Mouse (Mus musculus) E14TG2a.4 (cell line): ENCODE results near the gene Cacna1d.
A peak's percentile ranks its signal among the peaks of the same experiment; 100 is the strongest.

Experiments
- H3K27me3 ChIP-seq: 2 replicates; pipeline ENCODE4 v1.6.1; 2014; ENCODE audit warnings: low read length, control low read depth; ENCODE audit not compliant: insufficient read depth
- H3K36me3 ChIP-seq: 2 replicates; pipeline ENCODE4 v1.6.1; 2014; ENCODE audit warnings: low read length, control low read depth; ENCODE audit not compliant: insufficient read depth
- H3K4me1 ChIP-seq: replicated peaks from 2 replicates; pipeline ENCODE4 v1.6.1; 2014; ENCODE audit warnings: low read depth, low read length, control low read depth
- H3K4me3 ChIP-seq: replicated peaks from 2 replicates; pipeline ENCODE4 v1.5.1; 2014; ENCODE audit warnings: mild to moderate bottlenecking, low read length
- H3K9me3 ChIP-seq: 2 replicates; pipeline ENCODE4 v1.6.1; 2014; ENCODE audit warnings: low read length, control low read depth
- CTCF ChIP-seq: conservative IDR thresholded peaks from 2 replicates; pipeline ENCODE4 v1.5.1; 2014; ENCODE audit warnings: low read length
- NANOG ChIP-seq: IDR thresholded peaks from 2 replicates; pipeline ENCODE4 v1.6.1; 2014; ENCODE audit warnings: borderline replicate concordance, low read length, mixed read lengths
- POU5F1 ChIP-seq: IDR thresholded peaks from 2 replicates; pipeline ENCODE4 v1.6.1; 2014; ENCODE audit warnings: low read length, borderline replicate concordance

Cacna1d gene

GRCm38 (mm10) chr14:30474416-30474815 is 16.8 kb downstream of the Cacna1d start:
- H3K27me3 ChIP-seq, result no peaks in the 10 kb centered on the region
- TF ChIP-seq NANOG (no peak), POU5F1 (no peak), CTCF (no peak)
- no peaks in the 10 kb centered on the region for H3K36me3 ChIP-seq
- H3K4me3 ChIP-seq, result no peak overlapping the region
- no peaks in the 10 kb centered on the region for H3K9me3 ChIP-seq
- no peaks in the 10 kb centered on the region for H3K4me1 ChIP-seq

GRCm38 (mm10) chr14:30473605-30474004 is 17.6 kb downstream of the Cacna1d start:
- Histone ChIP-seq H3K4me3 (no peak overlapping the region), H3K36me3 (no peaks in the 10 kb centered on the region), H3K9me3 (no peaks in the 10 kb centered on the region), H3K27me3 (no peaks in the 10 kb centered on the region), H3K4me1 (no peaks in the 10 kb centered on the region)
- TF ChIP-seq POU5F1 (no peak), NANOG (no peak), CTCF (no peak)

DNA sequence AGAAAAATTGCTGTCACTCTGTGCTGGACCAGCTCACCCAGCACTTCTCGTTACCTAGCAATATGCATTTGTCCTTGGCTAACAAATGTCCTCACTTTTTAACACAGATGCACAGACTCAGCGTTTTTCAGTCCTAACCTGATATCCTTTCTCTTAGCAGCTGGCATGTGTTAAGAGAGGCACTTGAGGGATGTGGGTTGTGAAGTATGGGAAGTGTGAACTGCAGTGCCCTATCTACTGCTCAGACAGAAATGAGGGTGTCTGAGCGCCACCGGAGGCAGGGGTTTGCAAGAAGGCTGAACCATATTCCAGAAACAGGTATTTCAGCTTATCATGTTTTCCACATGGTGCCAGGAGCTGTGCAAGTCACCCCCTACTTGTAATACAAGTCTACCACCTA is 27.9 kb downstream of the Cacna1d start:
- TF ChIP-seq CTCF, result no peak
- TF ChIP-seq POU5F1, result no peak
- no peak for TF ChIP-seq NANOG
- H3K4me3 ChIP-seq, result no peak overlapping the region
- H3K36me3 ChIP-seq, result no peaks in the 10 kb centered on the region
- peaks cover 9% of the 10 kb centered on the region for H3K27me3 ChIP-seq
- H3K9me3 ChIP-seq, result no peaks in the 10 kb centered on the region
- H3K4me1 ChIP-seq, result peaks cover 5% of the 10 kb centered on the region; the same call in 1 of the 2 replicates

GRCm38 (mm10) chr14:30459891-30460523 is 31.2 kb downstream of the Cacna1d start:
- Histone ChIP-seq H3K4me1 (peaks cover 5% of the 10 kb centered on the region; the same call in 1 of the 2 replicates), H3K36me3 (no peaks in the 10 kb centered on the region), H3K27me3 (peaks cover 10% of the 10 kb centered on the region), H3K4me3 (no peak overlapping the region), H3K9me3 (no peaks in the 10 kb centered on the region)
- no peak for TF ChIP-seq NANOG
- peak; percentile 84 for TF ChIP-seq CTCF

- Histone ChIP-seq H3K4me3 (no peak overlapping the region), H3K4me1 (peaks cover 5% of the 10 kb centered on the region; the same call in 1 of the 2 replicates), H3K9me3 (no peaks in the 10 kb centered on the region), H3K27me3 (peaks cover 10% of the 10 kb centered on the region), H3K36me3 (no peaks in the 10 kb centered on the region)
- TF ChIP-seq NANOG, result no peak
- TF ChIP-seq POU5F1, result no peak
- no peak for TF ChIP-seq CTCF
These were observed 32.4 kb downstream of the Cacna1d start for GRCm38 (mm10) chr14:30458820-30459219.

- peaks cover 5% of the 10 kb centered on the region; the same call in 1 of the 2 replicates for H3K4me1 ChIP-seq
- TF ChIP-seq POU5F1, result no peak
- peaks cover 10% of the 10 kb centered on the region for H3K27me3 ChIP-seq
- no peaks in the 10 kb centered on the region for H3K36me3 ChIP-seq
- no peaks in the 10 kb centered on the region for H3K9me3 ChIP-seq
- H3K4me3 ChIP-seq, result no peak overlapping the region
These were observed 33.4 kb downstream of the Cacna1d start for GRCm38 (mm10) chr14:30457897-30458296.

DNA sequence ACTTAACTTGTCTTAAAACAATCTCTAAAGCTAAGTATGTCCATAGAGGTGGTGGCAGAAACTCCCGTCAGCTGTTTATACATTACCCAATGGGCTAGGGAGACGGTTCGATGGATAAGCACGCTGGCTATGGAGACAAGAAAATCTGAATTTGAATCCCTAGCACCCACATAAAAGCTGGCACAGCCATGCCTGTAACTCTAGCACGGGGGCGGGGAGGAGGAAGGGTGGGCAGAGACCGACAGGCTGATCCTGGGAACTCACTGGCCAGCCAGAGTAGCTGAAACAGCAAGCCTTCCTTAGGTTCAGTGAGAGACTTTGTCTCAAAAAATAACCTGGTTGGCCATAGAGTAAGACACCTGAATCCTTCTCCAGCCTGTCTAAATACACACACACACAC is 33.8 kb downstream of the Cacna1d start:
- peaks cover 10% of the 10 kb centered on the region for H3K27me3 ChIP-seq
- H3K4me3 ChIP-seq, result no peak overlapping the region
- H3K9me3 ChIP-seq, result no peaks in the 10 kb centered on the region
- peaks cover 5% of the 10 kb centered on the region; the same call in 1 of the 2 replicates for H3K4me1 ChIP-seq
- no peaks in the 10 kb centered on the region for H3K36me3 ChIP-seq
- TF ChIP-seq CTCF (no peak), POU5F1 (no peak), NANOG (no peak)

DNA sequence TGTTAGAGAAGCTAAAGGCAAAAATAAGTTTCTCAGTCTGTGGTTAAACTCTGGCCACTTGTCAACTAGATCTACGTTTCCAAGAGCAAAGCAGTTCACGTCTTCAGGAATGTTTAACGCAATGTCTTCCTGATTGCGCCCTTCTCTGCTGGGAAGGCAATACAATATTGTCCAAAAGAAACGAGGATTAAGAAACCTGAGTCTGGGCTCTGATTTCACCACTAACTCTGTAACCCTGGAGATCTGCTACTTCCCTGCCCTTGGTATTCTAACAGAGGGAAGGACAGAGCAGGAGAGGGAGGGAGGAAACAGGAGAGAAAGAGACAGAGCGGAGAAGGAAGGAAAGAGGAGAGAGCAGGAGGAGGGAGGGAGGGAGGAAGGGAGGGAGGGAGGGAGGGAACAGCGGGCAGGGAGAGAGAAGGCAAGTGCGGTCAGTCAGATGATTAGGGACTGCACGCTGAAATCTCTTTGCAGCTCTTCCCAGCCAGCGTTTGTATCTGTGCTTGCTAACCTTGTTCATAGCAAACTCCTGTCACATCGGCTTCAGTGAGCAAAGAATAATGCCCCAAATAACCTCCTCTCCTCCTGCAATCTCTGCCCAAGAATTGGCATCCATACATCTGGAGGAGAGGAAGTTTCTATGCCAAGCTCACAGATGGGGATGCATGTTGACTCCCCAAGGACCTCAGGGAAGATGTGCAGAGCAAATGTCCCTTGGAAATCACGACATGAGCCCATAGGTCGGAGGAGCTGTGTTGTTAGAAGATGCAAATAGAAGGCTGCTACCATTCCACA is 35.3 kb downstream of the Cacna1d start:
- peaks cover 10% of the 10 kb centered on the region for H3K27me3 ChIP-seq
- H3K4me1 ChIP-seq, result peaks cover 5% of the 10 kb centered on the region; the same call in 1 of the 2 replicates
- H3K9me3 ChIP-seq, result no peaks in the 10 kb centered on the region
- no peak overlapping the region for H3K4me3 ChIP-seq
- no peak for TF ChIP-seq POU5F1
- TF ChIP-seq CTCF, result no peak
- no peak for TF ChIP-seq NANOG
- H3K36me3 ChIP-seq, result no peaks in the 10 kb centered on the region

DNA sequence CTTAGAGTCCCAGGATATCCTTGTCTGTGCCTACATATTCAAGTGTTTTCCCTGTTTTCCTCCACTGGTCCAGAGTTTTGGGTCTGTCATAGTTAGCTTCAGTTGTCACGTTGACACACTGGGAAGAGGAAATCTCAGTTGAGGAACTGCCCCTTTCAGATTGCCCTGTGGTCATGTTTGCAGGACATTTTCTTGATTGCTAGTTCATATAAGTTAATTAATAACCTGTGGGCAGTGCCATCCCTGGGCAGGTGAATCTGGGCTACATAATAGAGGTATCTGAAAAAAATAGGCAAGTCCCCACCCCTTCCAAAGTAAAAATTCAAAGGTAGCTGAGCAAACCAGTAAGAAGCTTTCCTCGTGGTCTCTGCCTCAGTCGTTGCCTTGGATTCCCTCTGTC is 51.3 kb downstream of the Cacna1d start:
- TF ChIP-seq POU5F1 (no peak), CTCF (no peak), NANOG (no peak)
- Histone ChIP-seq H3K9me3 (no peaks in the 10 kb centered on the region), H3K4me1 (no peaks in the 10 kb centered on the region), H3K36me3 (no peaks in the 10 kb centered on the region), H3K27me3 (no peaks in the 10 kb centered on the region), H3K4me3 (no peak overlapping the region)
